Mouse (Mus musculus): ENCODE results near the gene Liph.
"Not testable (repeated sequence)": the region's sequence is repeated elsewhere in the genome, so short reads cannot be mapped to it uniquely, and the experiment has no call there.

Liph gene

DNA sequence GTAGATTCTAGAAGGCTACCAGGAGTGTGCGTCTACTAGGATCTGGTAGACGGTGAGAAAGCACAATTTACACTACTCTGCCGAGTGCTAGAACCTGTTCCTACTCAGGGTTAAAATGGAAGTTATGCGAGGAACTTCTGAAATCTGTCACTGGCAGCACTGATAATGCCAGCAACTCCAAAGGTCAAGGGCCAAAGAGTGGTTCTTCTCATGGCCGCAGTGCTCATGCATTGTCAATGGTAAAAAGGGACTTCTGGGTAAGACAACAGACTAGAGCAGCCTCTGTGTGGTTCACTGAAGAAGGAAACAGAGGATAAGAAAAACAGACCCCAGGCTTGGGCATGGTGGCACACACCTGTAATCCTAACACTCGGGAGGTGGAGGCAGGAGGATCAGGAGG lies 24.9 kb downstream of the Liph start:
- no peak for DNase-seq

DNA sequence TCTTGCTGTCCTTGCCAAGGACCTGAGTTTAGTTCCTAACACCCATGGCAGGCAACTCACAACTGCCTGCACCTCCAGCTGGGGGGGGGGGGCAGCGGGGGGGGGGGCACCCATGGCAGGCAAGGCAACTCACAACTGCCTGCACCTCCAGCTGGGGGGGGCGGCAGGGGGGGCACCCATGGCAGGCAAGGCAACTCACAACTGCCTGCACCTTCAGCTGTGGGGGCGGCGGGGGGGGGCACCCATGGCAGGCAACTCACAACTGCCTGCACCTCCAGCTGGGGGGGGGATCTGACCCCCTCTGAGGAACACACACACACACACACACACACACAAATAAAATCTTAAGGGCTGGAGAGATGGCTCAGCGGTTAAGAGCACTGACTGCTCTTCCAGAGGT lies 25.6 kb downstream of the Liph start:
- DNase-seq, result no peak

DNA sequence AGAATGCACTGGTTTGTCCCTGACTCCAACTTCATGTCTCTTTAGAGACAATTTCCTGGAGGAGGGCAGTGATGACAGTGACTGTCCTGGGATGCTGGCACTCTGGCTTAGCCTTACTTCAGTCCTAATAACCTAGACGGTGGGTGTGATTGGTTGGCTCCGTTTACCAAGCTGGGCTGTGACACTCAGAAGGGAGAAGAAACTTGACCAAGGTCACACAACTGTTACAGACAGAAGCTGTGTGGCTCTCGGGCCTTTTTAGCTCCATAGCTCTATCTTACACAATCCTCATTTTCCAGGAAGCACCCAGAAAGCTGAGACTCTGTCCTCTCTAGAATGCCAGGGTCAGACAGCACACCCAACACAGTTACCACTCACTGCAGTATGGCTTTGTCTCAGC lies 29.9 kb downstream of the Liph start:
- DNase-seq, result no peak

DNA sequence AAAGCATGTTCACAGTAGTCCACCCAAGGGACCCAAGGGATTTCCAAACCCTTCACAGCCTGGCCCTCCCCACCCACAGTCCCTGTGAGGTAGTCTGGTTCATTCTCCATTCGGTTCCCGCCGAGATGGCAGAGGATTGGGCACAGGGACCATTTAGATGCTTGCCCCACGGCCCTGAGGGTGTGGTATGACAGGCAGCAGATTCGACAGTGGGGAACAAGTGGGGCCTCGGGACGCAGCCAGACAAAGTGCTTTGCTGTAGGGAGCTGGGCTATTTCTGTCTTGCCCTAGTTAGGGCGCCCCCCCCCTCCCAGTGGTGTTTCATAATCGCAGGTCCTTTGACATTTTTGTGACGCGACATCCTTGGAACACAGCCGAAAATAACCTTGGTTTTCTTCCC lies 39.9 kb downstream of the Liph start:
- DNase-seq, result no peak

DNA sequence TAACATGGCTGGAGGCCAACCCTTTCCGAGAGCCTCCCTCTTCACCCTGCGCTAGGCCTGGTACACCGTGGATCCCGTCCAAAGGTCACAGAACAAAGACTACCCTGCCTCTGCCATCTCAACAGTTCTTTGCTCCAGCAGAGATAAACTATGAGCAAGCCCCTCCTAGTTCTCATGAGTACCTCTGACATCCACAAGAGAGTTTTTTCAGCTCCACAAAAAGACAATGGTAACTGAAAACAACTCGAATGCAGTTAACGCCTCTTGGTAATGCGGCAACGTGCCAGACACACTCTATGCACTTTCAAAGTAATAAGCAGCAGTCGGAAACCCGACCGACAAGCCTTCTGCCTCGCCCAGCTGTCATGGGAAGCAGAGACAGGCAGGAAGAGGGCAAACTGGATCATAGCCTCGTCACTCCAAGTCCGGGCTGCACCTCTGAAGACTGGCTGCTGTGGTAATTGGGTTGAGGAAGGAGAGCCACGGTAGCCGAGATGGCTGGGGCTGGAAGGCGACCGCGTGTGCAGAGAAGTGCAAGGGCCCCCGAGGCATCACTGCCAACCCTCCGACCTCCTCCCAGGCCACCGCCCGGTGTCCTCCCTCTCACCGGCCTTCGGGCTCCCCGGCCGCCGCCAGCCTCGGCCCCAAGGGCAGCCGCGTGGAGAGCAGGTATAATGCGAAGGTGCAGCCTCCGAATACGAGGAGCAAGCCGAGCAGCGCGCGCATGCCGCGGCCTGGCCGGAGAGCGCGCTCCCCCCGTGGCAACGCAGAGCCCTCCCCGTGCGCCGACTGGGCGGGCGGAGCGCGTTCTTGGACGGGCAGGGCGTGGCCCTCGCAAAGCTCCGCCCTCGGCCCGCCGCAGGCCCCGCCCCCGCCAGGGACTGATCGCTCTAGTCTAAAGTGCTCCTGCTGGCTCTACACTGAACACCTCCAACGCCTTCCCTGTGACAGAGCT lies 48.4 kb downstream of the Liph start, which contains the start of gene Tmem41a:
Gene Tmem41a (minus strand): TSS at position 792 of the 955 bp plus-strand sequence.
- DNase-seq, result peak; percentile 87

DNA sequence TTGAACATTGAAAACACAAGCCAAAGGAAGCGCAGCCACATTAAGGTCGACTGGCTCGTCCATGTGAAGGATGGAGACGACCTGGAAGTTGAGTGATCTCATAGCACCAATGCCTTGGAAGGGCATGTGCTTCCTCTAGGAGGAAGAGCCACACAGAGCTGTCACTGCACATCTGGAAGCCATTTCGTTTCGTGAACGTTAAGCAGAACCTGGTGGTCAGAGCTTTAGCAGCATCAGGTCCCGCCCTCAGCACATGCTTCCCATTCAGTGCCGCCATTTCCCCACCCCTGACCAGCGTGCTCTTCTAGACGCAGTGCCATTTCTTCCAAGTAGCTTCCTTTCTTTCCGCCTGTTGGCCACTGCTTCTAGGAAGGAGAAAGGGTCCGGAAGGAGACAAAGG lies 67.0 kb downstream of the Liph start:
- DNase-seq, result no peak

DNA sequence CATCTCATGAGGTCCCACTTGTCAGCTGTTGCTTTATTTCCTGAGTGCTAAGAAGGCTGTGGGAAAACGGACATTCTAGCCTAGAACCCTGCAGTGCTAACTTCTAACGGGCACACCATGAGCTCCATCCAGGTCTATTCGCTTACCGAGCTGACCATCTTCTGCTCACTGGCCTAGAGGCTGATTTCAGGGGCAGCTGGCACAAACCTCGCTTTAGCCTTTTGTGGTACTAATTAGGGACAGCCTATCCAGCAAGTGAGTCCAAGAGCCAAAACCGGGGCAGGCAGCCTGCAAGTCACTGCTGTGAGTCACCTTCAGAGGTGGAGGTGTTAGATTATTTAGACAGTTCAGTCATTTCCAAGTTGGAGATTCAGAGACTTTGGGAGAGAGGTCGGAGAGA lies 78.8 kb downstream of the Liph start:
- no peak for DNase-seq

DNA sequence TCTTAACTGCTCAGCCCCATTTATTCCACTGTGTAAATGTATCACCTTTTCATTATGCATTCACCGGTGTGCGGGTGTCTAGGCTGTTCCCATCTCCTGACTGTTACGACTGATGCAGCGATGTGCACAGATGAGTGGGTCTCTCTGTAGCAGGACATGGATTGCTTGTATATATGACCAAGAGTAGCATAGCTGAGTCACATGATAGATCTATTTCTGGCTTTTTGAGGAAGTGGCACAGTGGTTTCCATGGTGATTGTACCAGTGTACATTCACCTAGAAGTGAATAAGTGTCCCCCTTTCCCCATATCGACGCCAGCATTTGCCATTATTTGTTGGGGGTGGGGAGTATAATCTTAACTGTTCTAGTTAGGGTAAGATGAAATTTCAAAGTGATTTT lies 82.1 kb downstream of the Liph start:
- DNase-seq, result no peak

DNA sequence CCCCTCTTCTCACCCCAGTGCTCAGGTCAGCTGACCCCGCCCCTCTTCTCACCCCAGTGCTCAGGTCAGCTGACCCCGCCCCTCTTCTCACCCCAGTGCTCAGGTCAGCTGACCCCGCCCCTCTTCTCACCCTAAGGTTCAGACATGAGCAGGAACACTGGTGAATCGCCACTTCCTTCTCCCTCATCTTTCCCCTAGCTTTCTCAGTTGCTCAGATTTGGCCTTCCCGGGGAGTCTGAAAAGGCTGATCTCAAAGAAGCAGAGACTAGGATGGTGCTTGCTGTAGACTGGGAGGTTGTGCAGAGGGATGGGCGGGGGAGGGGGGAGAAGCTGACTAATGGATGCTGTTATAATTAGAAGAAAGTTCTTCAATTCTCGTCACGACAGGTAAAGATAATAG lies 86.6 kb downstream of the Liph start:
- DNase-seq, result not testable (repeated sequence)

DNA sequence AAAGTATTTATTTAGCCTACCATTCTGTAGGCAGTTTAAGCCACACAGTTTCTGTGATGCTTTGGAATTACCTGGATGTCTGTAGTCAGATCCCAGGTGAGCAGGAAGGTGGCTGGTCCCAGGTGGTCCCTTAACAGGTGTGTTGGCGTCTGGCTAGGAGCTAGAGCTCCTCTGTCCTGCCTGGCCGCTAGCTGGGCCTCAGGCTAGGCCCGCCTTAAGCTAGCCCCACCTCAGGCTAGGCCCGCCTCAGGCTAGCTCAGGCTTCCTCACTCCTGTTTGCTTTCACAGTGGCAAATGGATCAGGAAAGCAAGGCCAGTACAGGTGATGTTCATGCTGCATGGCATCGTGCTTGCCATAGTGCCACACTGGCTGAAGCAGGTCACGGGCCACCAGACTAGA lies 88.6 kb downstream of the Liph start:
- DNase-seq, result no peak

DNA sequence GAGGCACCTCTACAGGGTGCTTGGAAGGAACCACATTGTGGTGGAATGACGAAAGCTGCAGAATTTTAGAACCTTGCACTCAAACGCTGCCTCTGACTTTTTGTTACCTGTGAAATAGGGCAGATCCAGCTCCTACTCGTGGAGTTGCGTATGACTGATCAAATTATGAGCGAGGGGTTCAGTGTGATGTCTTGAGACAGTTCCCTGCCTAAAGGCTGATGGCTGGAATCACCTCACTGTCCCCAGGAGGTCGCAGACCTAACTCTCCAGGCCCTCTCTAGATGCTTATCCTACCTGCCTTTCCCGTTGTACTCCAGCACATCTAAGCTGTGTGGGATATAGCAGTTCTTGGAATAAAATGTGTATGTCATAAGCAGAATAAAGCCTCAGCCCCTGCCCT lies 89.5 kb downstream of the Liph start:
- DNase-seq, result no peak

DNA sequence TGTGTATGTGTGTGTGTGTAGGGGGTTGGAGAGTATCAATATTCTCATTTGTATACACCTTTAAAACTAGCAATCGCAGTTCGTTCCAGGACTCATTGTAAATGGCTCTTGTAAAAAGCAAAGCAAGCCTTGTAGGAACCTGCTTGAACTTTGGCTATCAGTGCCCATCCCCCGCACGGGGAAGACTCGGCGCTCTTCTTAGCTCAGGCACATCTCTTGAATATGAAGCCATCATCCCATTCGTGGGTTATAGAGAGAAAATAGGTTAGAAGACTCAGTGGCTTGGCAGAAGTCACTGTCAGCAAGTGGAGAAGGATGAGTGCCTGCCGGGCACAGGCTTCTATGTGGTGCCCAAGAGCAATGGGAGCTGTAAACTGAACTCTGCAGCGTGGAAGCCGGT lies 90.8 kb downstream of the Liph start:
- no peak for DNase-seq

All from right cerebral cortex, postnatal 14 days (tissue).